Mouse (Mus musculus) T-helper 1 cell (primary cell): ENCODE measurements at regions not wholly inside any gene's neighbourhood (a gene's known extent, or its start where the extent isn't known, plus 50 kb on each side); places are given as distances from the start of the nearest gene placed in this dataset.

Source experiments
- in situ Hi-C: fragments of 300-600 bp; cut with MboI, MseI; formaldehyde crosslinking; loops from one replicate; pipeline ENCODE4 v1.15.1; 2025; ENCODE audit warnings: high pct_unique_total_duplicates

- in situ Hi-C loops: no loop called here
Observed at GRCm38 (mm10) chr1:18389591-18389990, 124.7 kb upstream of the Defb41 start.

GRCm38 (mm10) chr1:18384079-18384478 lies 119.1 kb upstream of the Defb41 start:
- in situ Hi-C loops: no loop called here

GRCm38 (mm10) chr1:18359951-18360731 lies 95.2 kb upstream of the Defb41 start:
- in situ Hi-C loops: loop anchor here (25.0 kb wide), 1 partner anchor 827 kb away; no protein-coding TSS in a partner anchor

- in situ Hi-C loops: no loop called here
Observed at GRCm38 (mm10) chr1:18338871-18339270, 73.9 kb upstream of the Defb41 start.
